Mouse (Mus musculus): ENCODE measurements at regions not wholly inside any gene's neighbourhood (a gene's known extent, or its start where the extent isn't known, plus 50 kb on each side); places are given as distances from the start of the nearest gene placed in this dataset.

DNA sequence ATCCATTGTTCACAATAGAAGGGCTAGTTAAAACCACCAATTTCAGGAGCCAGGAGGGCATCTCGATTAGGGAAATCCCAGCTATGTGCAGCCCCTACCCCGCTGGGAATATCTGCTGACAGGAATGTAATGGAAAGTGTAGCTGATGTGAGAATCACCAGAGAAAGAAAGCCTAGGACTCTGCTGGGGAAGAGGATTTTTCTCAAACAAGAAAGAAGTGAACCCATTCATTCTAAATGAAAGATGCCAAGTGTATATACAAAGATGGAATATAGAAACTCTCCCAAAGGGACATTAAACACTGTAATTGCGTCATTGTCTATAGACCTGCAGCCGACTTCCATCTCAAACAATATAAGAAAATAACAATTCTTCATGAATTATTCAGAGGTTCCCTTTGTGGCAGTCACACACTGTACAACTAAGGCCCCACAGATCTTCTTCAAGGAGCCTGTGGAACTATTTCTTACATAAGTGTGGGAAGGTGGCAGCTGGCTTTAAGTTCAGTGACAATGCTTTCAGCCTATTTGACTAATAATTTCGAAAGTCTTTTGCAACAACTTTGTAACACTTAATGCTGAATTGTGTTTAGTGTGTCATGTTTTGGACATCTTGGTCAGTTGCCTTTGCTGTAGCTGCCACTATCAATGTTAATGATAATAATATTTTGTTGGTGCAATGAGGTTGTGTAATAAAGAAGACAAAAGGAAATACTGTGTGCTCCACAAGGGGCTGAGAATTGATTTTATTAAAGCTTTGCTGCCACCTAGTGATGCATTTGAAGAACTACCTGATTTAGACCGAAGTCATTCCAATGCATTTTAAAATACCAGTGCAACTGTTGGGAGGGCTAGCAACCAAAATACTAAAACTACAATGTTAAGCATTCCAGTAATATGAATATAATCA, 285.4 kb upstream of the Rps6ka3 start:
- TF ChIP-seq POLR2A (IDR thresholded peaks at IDR 0.05; ENCODE audit: low read depth, low read length), result no peak
- TF ChIP-seq CTCF (IDR thresholded peaks at IDR 0.05; ENCODE audit: extremely low read depth, insufficient read length, insufficient replicate concordance, low read depth, low read length), result no peak

All from small intestine, adult 2 months (tissue).